Mouse (Mus musculus) lung, postnatal 14 days (tissue): ENCODE results near the gene Fanca.
"Not testable (repeated sequence)": the region's sequence is repeated elsewhere in the genome, so short reads cannot be mapped to it uniquely, and the experiment has no call there.

Experiments used
- DNase-seq: peaks from one replicate; pipeline ENCODE4 v3.0.0; 2021

The Fanca gene

DNA sequence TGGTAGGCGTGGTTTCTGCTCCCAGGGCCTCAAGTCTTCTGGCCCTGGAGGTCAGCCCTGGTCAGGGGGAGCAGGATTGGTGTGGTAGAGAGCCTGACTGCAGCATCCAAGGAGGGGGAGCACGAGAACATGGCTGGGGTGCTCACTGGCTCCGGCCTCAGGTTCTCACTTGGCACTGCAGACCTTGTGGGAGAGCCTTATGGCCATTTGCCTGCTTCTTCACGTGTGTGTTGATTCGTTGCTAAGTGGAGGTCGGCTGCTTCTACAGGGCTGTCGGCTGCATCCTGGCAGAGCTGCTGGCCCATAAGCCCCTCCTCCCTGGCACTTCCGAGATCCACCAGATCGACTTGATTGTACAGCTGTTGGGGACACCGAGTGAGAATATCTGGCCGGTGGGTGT, 88.0 kb downstream of the Fanca start:
- not testable (repeated sequence) for DNase-seq

DNA sequence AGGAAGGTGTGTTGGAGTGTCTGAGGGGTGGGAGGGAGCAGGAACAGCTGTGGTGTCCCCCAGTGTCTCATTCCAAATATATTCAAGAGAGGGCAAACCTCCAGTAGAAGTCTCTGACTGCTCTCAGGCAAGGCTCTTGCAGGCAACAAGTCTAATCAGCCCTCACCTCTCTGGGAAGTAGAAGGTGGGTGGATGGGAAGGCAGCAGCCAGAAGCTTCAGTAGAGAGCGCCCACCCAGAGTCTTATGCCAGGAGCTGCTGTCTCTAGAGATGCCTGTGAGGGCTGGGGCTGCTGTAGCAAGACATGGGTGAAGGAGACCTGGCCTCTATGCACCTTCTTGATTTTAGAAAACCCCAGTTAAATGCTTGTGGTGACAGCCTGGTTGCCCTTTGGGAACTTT, 90.0 kb downstream of the Fanca start:
- DNase-seq = no peak

DNA sequence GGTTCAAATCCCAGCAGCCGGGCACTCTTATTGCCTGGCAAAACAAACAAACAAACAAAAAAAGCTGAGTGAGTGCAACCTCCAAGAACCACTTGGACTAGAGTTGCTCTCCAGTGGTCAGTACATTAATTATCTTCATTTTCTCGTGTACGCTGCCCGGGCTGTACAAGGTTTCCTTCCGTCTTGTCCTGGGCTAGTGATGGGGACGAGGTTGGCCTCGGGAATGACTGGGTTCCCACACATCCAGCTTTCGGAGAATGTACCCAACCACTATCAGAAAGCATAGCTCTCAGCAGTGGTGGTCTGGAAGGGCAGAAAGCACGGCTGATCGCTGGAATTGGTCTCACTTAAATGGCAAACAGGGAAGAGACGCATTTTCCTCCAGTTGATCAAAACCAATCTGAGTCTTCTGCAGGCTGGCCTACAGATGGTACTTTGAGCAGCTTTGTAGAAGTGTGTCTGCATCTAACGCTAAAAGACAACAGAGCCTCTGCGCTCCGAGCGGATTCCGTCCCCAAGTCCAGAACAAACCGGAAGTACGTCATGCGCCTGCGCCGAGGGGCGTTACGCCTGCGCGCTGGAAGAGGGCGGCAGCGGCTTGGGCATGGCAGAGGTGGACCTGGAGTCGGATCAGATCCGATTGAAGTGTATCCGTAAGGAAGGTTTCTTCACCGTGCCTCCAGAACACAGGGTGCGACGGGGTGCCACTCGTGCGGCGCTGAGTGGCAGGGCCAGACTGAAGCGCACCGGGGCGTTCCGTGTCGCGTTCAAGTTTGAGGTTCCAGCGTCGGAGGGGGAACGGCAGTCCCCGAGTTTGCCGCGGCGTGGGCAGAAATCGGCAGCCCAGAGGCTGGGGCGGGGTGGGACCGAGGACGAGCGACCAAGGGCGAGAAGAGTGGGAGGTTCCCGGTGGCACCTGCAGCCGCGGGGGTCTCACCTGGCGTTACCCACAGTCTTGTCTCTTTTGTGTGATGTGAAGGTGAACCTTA, 93.8 kb downstream of the Fanca start, which contains the start of gene Cdk10:
Gene Cdk10 (plus strand): TSS at position 565 of the 989 bp plus-strand sequence.
- DNase-seq = peak; percentile 94

DNA sequence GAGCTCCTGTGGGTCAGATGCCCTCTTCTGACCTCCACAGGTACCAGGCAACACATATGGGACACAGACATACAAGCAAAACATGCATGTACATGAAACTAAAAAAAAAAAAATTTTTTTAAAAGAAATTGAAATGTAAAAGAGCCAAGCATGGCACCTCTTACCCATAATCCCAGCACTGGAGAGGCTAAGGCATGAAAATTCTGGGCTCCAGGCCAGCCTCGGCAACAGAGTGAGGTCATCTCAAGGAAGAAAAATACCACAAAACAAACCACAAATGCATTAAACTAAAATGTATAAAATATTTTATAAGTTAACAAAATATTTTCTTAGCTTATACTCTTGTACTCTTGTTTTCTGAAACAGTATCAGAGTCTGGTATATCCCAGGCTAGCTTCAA, 97.5 kb downstream of the Fanca start:
- DNase-seq = no peak
